ENCODE assay signal across 20 mouse cellular contexts in genomic region chr2:77608666-77609065, GRCm38 (mm10).
DNase-seq lines count a peak whose midpoint lies in the region; ATAC-seq and TF ChIP-seq lines count a peak whose summit lies in the region.
"Had no signal": no experiment of that assay in that cellular context is flagged by ENCODE, and none has a peak within 500 bp of the region (broad histone marks: within the 10 kb centered on the region; RNA-seq: fewer than 3 reads in every experiment).

No protein-coding gene starts in this region.

- H3K27me3 ChIP-seq in embryonic facial prominence, embryonic 12.5 days: no peaks in the 10 kb centered on the region
- no peaks in the 10 kb centered on the region for H3K27me3 ChIP-seq in embryonic facial prominence, embryonic 10.5 days (replicated peaks; ENCODE audit: low read depth, poor library complexity, severe bottlenecking)
- H3K27me3 ChIP-seq in kidney, embryonic 15.5 days: no peaks in the 10 kb centered on the region
- H3K27me3 ChIP-seq in embryonic facial prominence, embryonic 15.5 days: no peaks in the 10 kb centered on the region
- H3K27me3 ChIP-seq in cerebellum, adult 2 months (ENCODE audit: control insufficient read depth, insufficient read depth, low read length): no peaks in the 10 kb centered on the region
- H3K27me3 ChIP-seq: forebrain, embryonic 13.5 days; hindbrain, embryonic 15.5 days had no signal

- no peak overlapping the region for H3K27ac ChIP-seq in embryonic facial prominence, embryonic 12.5 days
- H3K27ac ChIP-seq in embryonic facial prominence, embryonic 10.5 days (replicated peaks): no peak overlapping the region
- no peak overlapping the region for H3K27ac ChIP-seq in kidney, embryonic 15.5 days
- no peak overlapping the region for H3K27ac ChIP-seq in embryonic facial prominence, embryonic 15.5 days (replicated peaks)
- no peak overlapping the region for H3K27ac ChIP-seq in cerebellum, adult 2 months (ENCODE audit: insufficient read depth, low read length)
- H3K27ac ChIP-seq: forebrain, embryonic 13.5 days; heart, embryonic 10.5 days; hindbrain, embryonic 15.5 days; macrophage had no signal

- 0 out of 2 replicates have a peak, but pooled peaks have one; percentile 47 for ATAC-seq in embryonic facial prominence, embryonic 12.5 days (ENCODE audit: insufficient number of reproducible peaks, insufficient read depth, low FRiP score, low TSS enrichment)
- ATAC-seq in kidney, embryonic 15.5 days (replicated peaks; ENCODE audit: low FRiP score): peak; percentile 43; the same call in 1 of the 2 replicates
- ATAC-seq in embryonic facial prominence, embryonic 15.5 days (ENCODE audit: insufficient number of reproducible peaks, low FRiP score, low TSS enrichment, low read depth): 0 out of 2 replicates have a peak, but pooled peaks have one; percentile 39
- ATAC-seq: forebrain, embryonic 13.5 days; liver, postnatal 0 days; lung, postnatal 0 days had no signal

- no peak for DNase-seq in embryonic facial prominence, embryonic 10.5 days (ENCODE audit: low spot score)
- no peak for DNase-seq in kidney, adult 8-10 months
- peak; percentile 71 for DNase-seq in gastrocnemius, postnatal 25 days
- no peak for DNase-seq in cerebellum, adult 2 months
- DNase-seq in thymus, postnatal 25 days: no peak
- DNase-seq: adrenal gland, postnatal 10 days; cerebellum, adult 8-10 months; kidney, adult 9 months; left cerebral cortex, postnatal 4 days; liver, postnatal 0 days; right cerebral cortex, adult 18-20 months had no signal

- no peaks in the 10 kb centered on the region for H3K4me1 ChIP-seq in embryonic facial prominence, embryonic 12.5 days
- H3K4me1 ChIP-seq in embryonic facial prominence, embryonic 10.5 days: no peaks in the 10 kb centered on the region; the same call in 1 of the 2 replicates
- H3K4me1 ChIP-seq in kidney, embryonic 15.5 days: no peaks in the 10 kb centered on the region
- no peaks in the 10 kb centered on the region for H3K4me1 ChIP-seq in embryonic facial prominence, embryonic 15.5 days
- peaks cover 10% of the 10 kb centered on the region for H3K4me1 ChIP-seq in cerebellum, adult 2 months (ENCODE audit: control insufficient read depth, insufficient read depth, low read length)
- H3K4me1 ChIP-seq: forebrain, embryonic 13.5 days; hindbrain, embryonic 15.5 days had no signal

- H3K9ac ChIP-seq in embryonic facial prominence, embryonic 12.5 days: no peak overlapping the region
- H3K9ac ChIP-seq in kidney, embryonic 15.5 days: no peak overlapping the region
- no peak overlapping the region for H3K9ac ChIP-seq in embryonic facial prominence, embryonic 15.5 days
- H3K9ac ChIP-seq: forebrain, embryonic 13.5 days; hindbrain, embryonic 15.5 days; liver, postnatal 0 days had no signal

- H3K9me3 ChIP-seq in embryonic facial prominence, embryonic 12.5 days: no peaks in the 10 kb centered on the region
- no peaks in the 10 kb centered on the region for H3K9me3 ChIP-seq in embryonic facial prominence, embryonic 10.5 days
- no peaks in the 10 kb centered on the region for H3K9me3 ChIP-seq in kidney, embryonic 15.5 days (replicated peaks)
- H3K9me3 ChIP-seq in embryonic facial prominence, embryonic 15.5 days (replicated peaks): no peaks in the 10 kb centered on the region
- H3K9me3 ChIP-seq: forebrain, embryonic 13.5 days; heart, embryonic 10.5 days; hindbrain, embryonic 15.5 days had no signal

- no peak overlapping the region for H3K4me2 ChIP-seq in embryonic facial prominence, embryonic 12.5 days (replicated peaks)
- no peak overlapping the region for H3K4me2 ChIP-seq in kidney, embryonic 15.5 days
- H3K4me2 ChIP-seq in embryonic facial prominence, embryonic 15.5 days (replicated peaks): no peak overlapping the region
- H3K4me2 ChIP-seq: forebrain, embryonic 13.5 days; hindbrain, embryonic 15.5 days; liver, embryonic 11.5 days had no signal

- WGBS in embryonic facial prominence, embryonic 12.5 days: 43% methylated on average over 4 of the region's 4 CpGs
- WGBS in embryonic facial prominence, embryonic 10.5 days: 60% methylated on average over 4 of the region's 4 CpGs
- 36% methylated on average over 4 of the region's 4 CpGs for WGBS in kidney, embryonic 15.5 days
- WGBS in embryonic facial prominence, embryonic 15.5 days: 29% methylated on average over 4 of the region's 4 CpGs
- WGBS in cerebellum, adult 2 months: 59% methylated on average over 4 of the region's 4 CpGs

- no peak for TF ChIP-seq POLR2A in cerebellum, adult 2 months (IDR thresholded peaks at IDR 0.05; ENCODE audit: borderline replicate concordance, insufficient read depth, low read length)

- no peak for TF ChIP-seq CTCF in cerebellum, adult 2 months (IDR thresholded peaks at IDR 0.05; ENCODE audit: borderline replicate concordance, insufficient read depth, low read depth, low read length)

- H3K4me3 ChIP-seq in embryonic facial prominence, embryonic 12.5 days: no peak overlapping the region
- H3K4me3 ChIP-seq in embryonic facial prominence, embryonic 10.5 days: no peak overlapping the region
- no peak overlapping the region for H3K4me3 ChIP-seq in kidney, embryonic 15.5 days (replicated peaks)
- no peak overlapping the region for H3K4me3 ChIP-seq in embryonic facial prominence, embryonic 15.5 days (replicated peaks)
- no peak overlapping the region for H3K4me3 ChIP-seq in cerebellum, adult 2 months (replicated peaks; ENCODE audit: insufficient read depth, low read depth, low read length)
- H3K4me3 ChIP-seq: forebrain, embryonic 13.5 days; heart, embryonic 10.5 days; hindbrain, embryonic 15.5 days had no signal

- H3K36me3 ChIP-seq in embryonic facial prominence, embryonic 12.5 days: no peaks in the 10 kb centered on the region
- no peaks in the 10 kb centered on the region for H3K36me3 ChIP-seq in embryonic facial prominence, embryonic 10.5 days (replicated peaks)
- H3K36me3 ChIP-seq in kidney, embryonic 15.5 days: no peaks in the 10 kb centered on the region
- H3K36me3 ChIP-seq in embryonic facial prominence, embryonic 15.5 days: no peaks in the 10 kb centered on the region
- H3K36me3 ChIP-seq: heart, embryonic 10.5 days; hindbrain, embryonic 15.5 days had no signal
